Mouse (Mus musculus): ENCODE measurements at regions not wholly inside any gene's neighbourhood (a gene's known extent, or its start where the extent isn't known, plus 50 kb on each side); places are given as distances from the start of the nearest gene placed in this dataset.

DNA sequence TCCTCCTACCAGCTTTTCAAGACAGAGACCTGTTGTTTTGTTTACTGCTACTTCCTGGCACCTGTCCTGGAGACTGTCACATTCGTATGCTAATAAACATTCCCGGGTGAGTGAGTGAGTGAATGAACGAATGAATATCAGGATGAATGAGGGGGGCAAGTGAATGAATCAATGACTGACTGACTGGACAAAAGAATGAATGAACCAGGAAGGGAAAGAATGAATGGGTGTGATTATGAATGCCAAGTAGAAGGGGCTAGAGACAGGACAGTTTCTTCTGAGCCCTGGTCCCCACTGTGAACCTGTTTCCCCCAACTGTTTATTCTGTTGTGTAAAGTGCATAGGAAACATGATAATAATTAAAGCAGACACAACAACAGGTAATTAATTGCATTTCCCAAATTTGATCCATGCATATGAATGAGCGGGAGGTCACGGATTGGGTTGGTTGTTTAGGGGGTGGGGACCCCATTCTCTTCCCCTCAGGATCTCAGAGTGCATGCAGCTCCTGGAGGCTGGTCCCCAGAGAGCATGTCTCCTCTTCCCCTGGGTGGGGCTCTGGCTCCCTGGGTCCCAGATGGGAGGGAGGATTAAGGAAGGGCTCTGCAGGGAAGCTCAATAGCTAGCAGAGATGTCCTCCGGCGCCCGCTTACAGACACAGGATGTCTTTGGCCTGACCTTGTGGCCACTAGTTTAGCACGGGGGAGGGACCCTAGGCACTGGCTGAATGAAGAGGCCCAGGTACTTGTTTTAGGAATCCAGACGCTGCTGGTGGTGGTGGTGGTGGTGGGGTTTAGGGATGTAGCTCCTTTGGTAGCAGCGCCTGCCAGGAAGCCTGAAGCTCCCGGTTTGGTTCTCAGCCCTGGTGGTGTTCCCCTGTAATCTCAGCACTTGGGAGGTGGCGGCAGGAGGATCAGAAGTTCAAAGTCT is 65.4 kb upstream of the Casz1 start:
- TF ChIP-seq CTCF (IDR thresholded peaks at IDR 0.05; ENCODE audit: insufficient read depth, low read length) (no peak), POLR2A (IDR thresholded peaks at IDR 0.05; ENCODE audit: borderline replicate concordance, extremely low read depth, low read depth, low read length) (no peak)
